Mouse (Mus musculus) stomach, embryonic 16.5 days (tissue): Measurements from ENCODE around the gene Slc52a3. TPM values are rescaled to one million over a fixed set of nuclear protein-coding genes. Genes with fewer than 3 reads are reported as not detected.

Experiments
- ATAC-seq: fragments of 200-750 bp; cut with Nextera tagmentation; 2 replicates; pipeline ENCODE4 v1.8.0; 2017; ENCODE audit warnings: moderate number of reproducible peaks, moderate TSS enrichment; ENCODE audit not compliant: insufficient read depth, low FRiP score
- H3K27ac ChIP-seq: fragments of 300-500 bp; sonication (generic); 2 replicates; pipeline ENCODE4 v1.5.1; 2014; ENCODE audit warnings: low read length
- H3K27me3 ChIP-seq: fragments of 300-500 bp; sonication (generic); 2 replicates; pipeline ENCODE4 v1.6.1; 2014; ENCODE audit warnings: low read length, control low read depth, mixed read lengths; ENCODE audit not compliant: control insufficient read depth, insufficient read depth
- H3K36me3 ChIP-seq: fragments of 300-500 bp; sonication (generic); 2 replicates; pipeline ENCODE4 v1.6.1; 2014; ENCODE audit warnings: low read length; ENCODE audit not compliant: control insufficient read depth, insufficient read depth
- H3K4me1 ChIP-seq: fragments of 300-500 bp; sonication (generic); 2 replicates; pipeline ENCODE4 v1.6.1; 2014; ENCODE audit warnings: low read length, control low read depth, mixed read lengths; ENCODE audit not compliant: control insufficient read depth, insufficient read depth
- H3K4me2 ChIP-seq: fragments of 300-500 bp; sonication (generic); 2 replicates; pipeline ENCODE4 v1.6.1; 2014; ENCODE audit warnings: low read depth, low read length, mixed read lengths
- H3K4me3 ChIP-seq: fragments of 300-500 bp; sonication (generic); replicated peaks from 2 replicates; pipeline ENCODE4 v1.5.1; 2014; ENCODE audit warnings: mild to moderate bottlenecking, low read length
- H3K9ac ChIP-seq: fragments of 300-500 bp; sonication (generic); 2 replicates; pipeline ENCODE4 v1.6.1; 2014; ENCODE audit warnings: low read length
- H3K9me3 ChIP-seq: fragments of 300-500 bp; sonication (generic); replicated peaks from 2 replicates; pipeline ENCODE4 v1.6.1; 2016; ENCODE audit warnings: low read length, control low read depth; ENCODE audit not compliant: control insufficient read depth
- WGBS: fragments of 180-500 bp; shearing (Covaris S2); extraction: QIAGEN DNeasy Blood & Tissue Kit; methylation state at CpG from one replicate; pipeline ENCODE4 v1.1.7; 2014; 5-methylcytosine and 5-hydroxymethylcytosine counted together
- polyA plus RNA-seq: library from polyadenylated mRNA; unstranded; fragments of >200 nt; fragmentation: Nextera tagmentation; extraction: Ambion mirVana; gene quantifications from 2 replicates; pipeline ENCODE4 v1.2.1, GENCODE M21; 2015

Slc52a3 gene
- polyA plus RNA-seq, 1 experiment from 2014 or later, result 13.9 TPM

GRCm38 (mm10) chr2:152016666-152017065 lies 20.4 kb downstream of the Slc52a3 start:
- ATAC-seq, result no peak
- Histone ChIP-seq H3K9me3 (no peaks in the 10 kb centered on the region), H3K36me3 (no peaks in the 10 kb centered on the region), H3K4me1 (peaks cover 8% of the 10 kb centered on the region; the same call in 1 of the 2 replicates), H3K4me2 (no peak overlapping the region), H3K27ac (no peak overlapping the region), H3K27me3 (no peaks in the 10 kb centered on the region), H3K4me3 (no peak overlapping the region), H3K9ac (no peak overlapping the region)
- 68% methylated on average over 9 of the region's 9 CpGs for WGBS

- ATAC-seq, result no peak
- H3K36me3 ChIP-seq, result no peaks in the 10 kb centered on the region
- no peak overlapping the region for H3K4me2 ChIP-seq
- H3K4me3 ChIP-seq, result no peak overlapping the region
- H3K27ac ChIP-seq, result no peak overlapping the region
- H3K4me1 ChIP-seq, result no peaks in the 10 kb centered on the region
- H3K9ac ChIP-seq, result no peak overlapping the region
- WGBS, result 27% methylated on average over 6 of the region's 6 CpGs
- H3K27me3 ChIP-seq, result no peaks in the 10 kb centered on the region
- H3K9me3 ChIP-seq, result no peaks in the 10 kb centered on the region
Measured at GRCm38 (mm10) chr2:152020255-152020654, 23.9 kb downstream of the Slc52a3 start.

- no peak for ATAC-seq
- H3K36me3 ChIP-seq, result no peaks in the 10 kb centered on the region
- H3K4me3 ChIP-seq, result no peak overlapping the region
- H3K27me3 ChIP-seq, result no peaks in the 10 kb centered on the region
- no peaks in the 10 kb centered on the region for H3K4me1 ChIP-seq
- H3K4me2 ChIP-seq, result no peak overlapping the region
- no peak overlapping the region for H3K9ac ChIP-seq
- H3K9me3 ChIP-seq, result no peaks in the 10 kb centered on the region
- no peak overlapping the region for H3K27ac ChIP-seq
Measured at GRCm38 (mm10) chr2:152022022-152022421, 25.7 kb downstream of the Slc52a3 start.

- H3K9me3 ChIP-seq, result no peaks in the 10 kb centered on the region
- 0 out of 2 replicates have a peak, but pooled peaks cover 4% of the 10 kb centered on the region for H3K4me1 ChIP-seq
- no peaks in the 10 kb centered on the region for H3K36me3 ChIP-seq
- no peak overlapping the region for H3K9ac ChIP-seq
- no peak overlapping the region for H3K4me2 ChIP-seq
- 46% methylated on average over 11 of the region's 11 CpGs for WGBS
- no peak overlapping the region for H3K27ac ChIP-seq
- 0 out of 2 replicates have a peak, but pooled peaks cover 3% of the 10 kb centered on the region for H3K27me3 ChIP-seq
- no peak for ATAC-seq
- H3K4me3 ChIP-seq, result no peak overlapping the region
Measured at GRCm38 (mm10) chr2:152024883-152025422, 28.6 kb downstream of the Slc52a3 start.

GRCm38 (mm10) chr2:152029252-152030082 lies 33.2 kb downstream of the Slc52a3 start:
- Histone ChIP-seq H3K9ac (peak overlapping the region; percentile 74), H3K4me1 (0 out of 2 replicates have a peak, but pooled peaks cover 4% of the 10 kb centered on the region), H3K4me3 (peak overlapping the region; percentile 69), H3K27me3 (peaks cover 18% of the 10 kb centered on the region; the same call in 1 of the 2 replicates), H3K27ac (no peak overlapping the region), H3K36me3 (no peaks in the 10 kb centered on the region), H3K9me3 (no peaks in the 10 kb centered on the region), H3K4me2 (peak overlapping the region; percentile 95)
- WGBS, result under 1% methylated on average over 54 of the region's 54 CpGs
- ATAC-seq, result peak; percentile 92

- no peak for ATAC-seq
- no peaks in the 10 kb centered on the region for H3K36me3 ChIP-seq
- H3K4me3 ChIP-seq, result no peak overlapping the region
- no peak overlapping the region for H3K27ac ChIP-seq
- H3K9me3 ChIP-seq, result peaks cover 6% of the 10 kb centered on the region; the same call in 1 of the 2 replicates
- no peak overlapping the region for H3K9ac ChIP-seq
- peaks cover 18% of the 10 kb centered on the region; the same call in 1 of the 2 replicates for H3K27me3 ChIP-seq
- 0 out of 2 replicates have a peak, but pooled peaks cover 4% of the 10 kb centered on the region for H3K4me1 ChIP-seq
- H3K4me2 ChIP-seq, result no peak overlapping the region
- WGBS, result 70% methylated on average over 5 of the region's 5 CpGs
Measured at GRCm38 (mm10) chr2:152030986-152031385, 34.7 kb downstream of the Slc52a3 start.

- H3K4me2 ChIP-seq, result no peak overlapping the region
- no peaks in the 10 kb centered on the region for H3K36me3 ChIP-seq
- H3K27ac ChIP-seq, result no peak overlapping the region
- H3K9ac ChIP-seq, result no peak overlapping the region
- peaks cover 6% of the 10 kb centered on the region; the same call in 1 of the 2 replicates for H3K9me3 ChIP-seq
- no peaks in the 10 kb centered on the region for H3K4me1 ChIP-seq
- H3K4me3 ChIP-seq, result no peak overlapping the region
- H3K27me3 ChIP-seq, result no peaks in the 10 kb centered on the region; the same call in 1 of the 2 replicates
- ATAC-seq, result no peak
Measured at GRCm38 (mm10) chr2:152040101-152040500, 43.8 kb downstream of the Slc52a3 start.

- peaks cover 42% of the 10 kb centered on the region for H3K27me3 ChIP-seq
Measured at GRCm38 (mm10) chr2:152047116-152048002, 51.0 kb downstream of the Slc52a3 start.

More at GRCm38 (mm10) chr2:152047116-152048002, 51.0 kb downstream of the Slc52a3 start:
- Histone ChIP-seq H3K4me3 (no peak overlapping the region), H3K4me2 (no peak overlapping the region), H3K9ac (no peak overlapping the region), H3K36me3 (no peaks in the 10 kb centered on the region), H3K27ac (no peak overlapping the region), H3K9me3 (no peaks in the 10 kb centered on the region), H3K4me1 (peaks cover 12% of the 10 kb centered on the region)
- ATAC-seq, result no peak
- WGBS, result 5% methylated on average over 25 of the region's 25 CpGs
